Mouse (Mus musculus) T-helper 2 cell (primary cell): Measurements from ENCODE around the gene Cers5.

Source experiments
- in situ Hi-C: fragments of 300-600 bp; cut with MboI, MseI; formaldehyde crosslinking; loops from one replicate; pipeline ENCODE4 v1.15.1; 2025; ENCODE audit warnings: high pct_unique_total_duplicates

The Cers5 gene

GRCm38 (mm10) chr15:99726549-99726948, 46.1 kb downstream of the Cers5 start:
- in situ Hi-C loops = loop anchor here (5.0 kb wide), 1 partner anchor 56 kb away; no protein-coding TSS in a partner anchor

- in situ Hi-C loops = loop anchor here (5.0 kb wide), 1 partner anchor 57 kb away; no protein-coding TSS in a partner anchor
Measured at GRCm38 (mm10) chr15:99725341-99726155, 47.1 kb downstream of the Cers5 start, which contains the start of gene Cox14. TSS of gene Cox14 (plus strand) at chr15:99725618.

- in situ Hi-C loops = loop anchor here (5.0 kb wide), 1 partner anchor 58 kb away; no protein-coding TSS in a partner anchor
Measured at GRCm38 (mm10) chr15:99724292-99725021, 48.2 kb downstream of the Cers5 start.

- in situ Hi-C loops = no loop called here
Measured at GRCm38 (mm10) chr15:99723515-99724291, 49.0 kb downstream of the Cers5 start.

- in situ Hi-C loops = no loop called here
Measured at GRCm38 (mm10) chr15:99723120-99723514, 49.6 kb downstream of the Cers5 start.

GRCm38 (mm10) chr15:99721921-99722743, 50.6 kb downstream of the Cers5 start:
- in situ Hi-C loops = no loop called here

- in situ Hi-C loops = no loop called here
Measured at GRCm38 (mm10) chr15:99719865-99720264, 52.8 kb downstream of the Cers5 start.

- in situ Hi-C loops = no loop called here
Measured at GRCm38 (mm10) chr15:99718461-99719021, 54.1 kb downstream of the Cers5 start.

GRCm38 (mm10) chr15:99717386-99718334, 55.0 kb downstream of the Cers5 start, which contains the start of gene Gpd1:
TSS of gene Gpd1 (plus strand) at chr15:99717515.
- in situ Hi-C loops = no loop called here

- in situ Hi-C loops = no loop called here
Measured at GRCm38 (mm10) chr15:99716814-99717213, 55.9 kb downstream of the Cers5 start.

GRCm38 (mm10) chr15:99715982-99716746, 56.5 kb downstream of the Cers5 start:
- in situ Hi-C loops = no loop called here

- in situ Hi-C loops = no loop called here
Measured at GRCm38 (mm10) chr15:99715361-99715865, 57.3 kb downstream of the Cers5 start.

GRCm38 (mm10) chr15:99714858-99715257, 57.8 kb downstream of the Cers5 start:
- in situ Hi-C loops = no loop called here

- in situ Hi-C loops = no loop called here
Measured at GRCm38 (mm10) chr15:99714206-99714605, 58.5 kb downstream of the Cers5 start.

- in situ Hi-C loops = no loop called here
Measured at GRCm38 (mm10) chr15:99713569-99713968, 59.1 kb downstream of the Cers5 start.

GRCm38 (mm10) chr15:99712666-99713559, 59.8 kb downstream of the Cers5 start:
- in situ Hi-C loops = no loop called here

GRCm38 (mm10) chr15:99711491-99711890, 61.2 kb downstream of the Cers5 start:
- in situ Hi-C loops = no loop called here
